Comparison of ENCODE assay signal across 15 mouse cellular contexts in the genomic region with DNA sequence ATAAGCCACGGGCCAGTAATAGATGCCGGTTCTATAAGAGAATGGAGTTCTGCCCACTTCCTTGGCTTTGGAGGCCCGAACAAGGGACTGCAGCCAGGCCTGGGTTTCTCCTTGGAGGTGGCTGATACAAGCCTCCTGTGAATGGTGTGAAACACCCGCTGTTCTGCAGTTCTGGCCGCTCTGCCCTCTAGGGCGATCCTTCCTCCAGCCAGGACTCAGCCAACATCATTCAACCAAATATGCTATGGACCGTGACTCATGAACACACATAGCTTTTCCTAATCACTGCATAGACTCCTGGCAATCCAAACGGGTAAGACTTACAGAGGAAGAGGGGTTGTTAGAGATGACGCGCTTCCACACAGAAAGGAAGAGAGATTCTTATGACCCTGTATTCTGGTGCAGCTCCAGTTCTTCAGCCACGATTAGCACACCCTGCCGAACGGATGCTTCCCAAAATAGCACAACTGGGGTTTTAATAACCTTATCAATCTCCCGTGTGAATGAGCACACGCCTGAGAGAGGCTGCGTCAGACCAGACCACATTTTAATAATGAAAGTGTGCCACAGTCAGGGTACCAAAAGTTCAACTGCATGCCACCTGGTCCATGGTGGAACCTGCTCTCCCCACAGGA. TPM values are rescaled to one million over a fixed set of nuclear protein-coding genes. Genes with fewer than 3 reads are reported as not detected.
A peak's percentile ranks its signal among the peaks of the same experiment; 100 is the strongest.
DNase-seq lines count a peak whose midpoint lies in the region; ATAC-seq and TF ChIP-seq lines count a peak whose summit lies in the region.
"Had no signal": no experiment of that assay in that cellular context is flagged by ENCODE, and none has a peak within 500 bp of the region (broad histone marks: within the 10 kb centered on the region; RNA-seq: fewer than 3 reads in every experiment).

No protein-coding gene starts in this region.

- H3ac ChIP-seq in myocyte (ENCODE audit: control insufficient read depth, insufficient read length) = no peak overlapping the region

- WGBS in heart, embryonic 10.5 days = 66% methylated on average over 16 of the region's 16 CpGs
- 79% methylated on average over 16 of the region's 16 CpGs for WGBS in liver, adult 2 months
- WGBS in heart, embryonic 14.5 days = 46% methylated on average over 16 of the region's 16 CpGs

- no peak for TF ChIP-seq POLR2A in liver, adult 2 months (IDR thresholded peaks at IDR 0.05; ENCODE audit: extremely low read depth, insufficient read depth, low read length)
- TF ChIP-seq POLR2A in myocyte (IDR thresholded peaks at IDR 0.05; ENCODE audit: insufficient read length, low read depth) = no peak

- H3K36me3 ChIP-seq in heart, embryonic 10.5 days = peaks cover 20% of the 10 kb centered on the region
- no peaks in the 10 kb centered on the region for H3K36me3 ChIP-seq in liver, adult 2 months (ENCODE audit: control insufficient read depth, insufficient read depth, low read length)
- peaks cover 20% of the 10 kb centered on the region for H3K36me3 ChIP-seq in heart, embryonic 14.5 days (ENCODE audit: control insufficient read depth, insufficient read depth, low read length)
- H3K36me3 ChIP-seq in myocyte (ENCODE audit: control insufficient read depth, insufficient read depth) = peaks cover 3% of the 10 kb centered on the region

- no peak overlapping the region for H3K9ac ChIP-seq in liver, adult 2 months (ENCODE audit: low read depth, low read length)
- peak overlapping the region; percentile 45; the same call in 1 of the 2 replicates for H3K9ac ChIP-seq in heart, embryonic 14.5 days (ENCODE audit: low read length)
- H3K9ac ChIP-seq: limb, embryonic 15.5 days; lung, embryonic 15.5 days; neural tube, embryonic 13.5 days had no signal

- no peak for ATAC-seq in heart, embryonic 14.5 days (ENCODE audit: insufficient number of reproducible peaks, insufficient read depth, low FRiP score, low read depth)
- ATAC-seq: intestine, embryonic 16.5 days; midbrain, embryonic 16.5 days had no signal

- peak overlapping the region; percentile 43 for H3K4me2 ChIP-seq in heart, embryonic 14.5 days (ENCODE audit: low read length)
- H3K4me2 ChIP-seq in myocyte (ENCODE audit: low read depth) = peak overlapping the region; percentile 1
- H3K4me2 ChIP-seq: limb, embryonic 15.5 days; lung, embryonic 15.5 days; neural tube, embryonic 13.5 days had no signal

- H3K27ac ChIP-seq in heart, embryonic 10.5 days = no peak overlapping the region
- 0 out of 2 replicates have a peak overlapping the region, but pooled peaks have one; percentile 13 for H3K27ac ChIP-seq in liver, adult 2 months (replicated peaks; ENCODE audit: insufficient read depth, low read depth, low read length)
- H3K27ac ChIP-seq in heart, embryonic 14.5 days (replicated peaks in 1 of 2; ENCODE audit: control insufficient read depth in 1 of 2, insufficient read depth in 1 of 2, low read depth in 2 of 2, low read length in 2 of 2) = peak overlapping the region; percentile 43 to 68
- H3K27ac ChIP-seq: hindbrain, embryonic 10.5 days; limb, embryonic 15.5 days; lung, embryonic 15.5 days; neural tube, embryonic 13.5 days had no signal

- H3K4me1 ChIP-seq in heart, embryonic 10.5 days = peaks cover 27% of the 10 kb centered on the region
- H3K4me1 ChIP-seq in liver, adult 2 months (ENCODE audit: control insufficient read depth, insufficient read depth, low read length) = no peaks in the 10 kb centered on the region
- H3K4me1 ChIP-seq in heart, embryonic 14.5 days (ENCODE audit: control insufficient read depth in 2 of 2, insufficient read depth in 2 of 2, low read length in 2 of 2) = peaks cover 35 to 60% of the 10 kb centered on the region in 2 experiments

- TF ChIP-seq CTCF in liver, adult 2 months (IDR thresholded peaks at IDR 0.05; ENCODE audit: low read depth, low read length) = no peak

- DNase-seq in heart, adult 11 months = peak; percentile 92
- DNase-seq in heart, embryonic 10.5 days (ENCODE audit: low spot score) = no peak
- no peak for DNase-seq in liver, adult 2 months (ENCODE audit: extremely low read depth, low read depth, low spot score)
- no peak for DNase-seq in liver
- no peak for DNase-seq in gastrocnemius, adult 18-20 months (ENCODE audit: low spot score)
- DNase-seq: adrenal gland, postnatal 25 days; gastrocnemius, postnatal 14 days had no signal

- H3K79me2 ChIP-seq in liver, adult 2 months (ENCODE audit: control insufficient read depth, insufficient read depth, low read length) = no peaks in the 10 kb centered on the region
- peaks cover 21% of the 10 kb centered on the region for H3K79me2 ChIP-seq in myocyte (ENCODE audit: control insufficient read depth, insufficient read depth)

- H3K9me3 ChIP-seq in heart, embryonic 10.5 days = no peaks in the 10 kb centered on the region
- no peaks in the 10 kb centered on the region for H3K9me3 ChIP-seq in heart, embryonic 14.5 days (ENCODE audit: control insufficient read depth, low read length)
- H3K9me3 ChIP-seq: hindbrain, embryonic 10.5 days; limb, embryonic 15.5 days; lung, embryonic 15.5 days; neural tube, embryonic 13.5 days had no signal

- H3K27me3 ChIP-seq in heart, embryonic 10.5 days (ENCODE audit: insufficient read depth, poor library complexity, severe bottlenecking) = no peaks in the 10 kb centered on the region
- H3K27me3 ChIP-seq in liver, adult 2 months (ENCODE audit: control insufficient read depth, insufficient read depth, low read length) = no peaks in the 10 kb centered on the region
- no peaks in the 10 kb centered on the region for H3K27me3 ChIP-seq in heart, embryonic 14.5 days (ENCODE audit: control insufficient read depth, insufficient read depth, low read length)
- no peaks in the 10 kb centered on the region for H3K27me3 ChIP-seq in myocyte (ENCODE audit: control insufficient read depth, insufficient read depth, insufficient read length)
- H3K27me3 ChIP-seq: limb, embryonic 15.5 days; lung, embryonic 15.5 days; neural tube, embryonic 13.5 days had no signal

- H3K4me3 ChIP-seq in heart, embryonic 10.5 days = no peak overlapping the region
- no peak overlapping the region for H3K4me3 ChIP-seq in liver, adult 2 months (ENCODE audit: insufficient read depth, low read depth, low read length)
- no peak overlapping the region; a peak in 1 of 4 replicates for H3K4me3 ChIP-seq in heart, embryonic 14.5 days (ENCODE audit: control insufficient read depth in 1 of 2, insufficient read depth in 1 of 2, low read depth in 1 of 2, low read length in 2 of 2)
- H3K4me3 ChIP-seq in myocyte = no peak overlapping the region
- H3K4me3 ChIP-seq: hindbrain, embryonic 10.5 days; limb, embryonic 15.5 days; lung, embryonic 15.5 days; neural tube, embryonic 13.5 days had no signal

TF ChIP-seq in myocyte, 11 proteins besides CTCF, POLR2A, EP300 and RAD21:
- TF ChIP-seq SRF (IDR thresholded peaks at IDR 0.05; ENCODE audit: control insufficient read depth, insufficient read length, low read depth) (no peak), USF1 (IDR thresholded peaks at IDR 0.05; ENCODE audit: low read depth) (no peak), TCF3 (IDR thresholded peaks at IDR 0.05; ENCODE audit: insufficient read length, low read depth) (no peak), MAX (IDR thresholded peaks at IDR 0.05; ENCODE audit: low read depth) (no peak), POLR2AphosphoS2 (IDR thresholded peaks at IDR 0.05; ENCODE audit: insufficient read length, low read depth) (no peak), TCF12 (IDR thresholded peaks at IDR 0.05; ENCODE audit: insufficient read depth, poor library complexity, severe bottlenecking) (no peak), CEBPB (IDR thresholded peaks at IDR 0.05; ENCODE audit: insufficient read depth, poor library complexity, severe bottlenecking) (no peak), MYOG (IDR thresholded peaks at IDR 0.05; ENCODE audit: control insufficient read depth in 1 of 3, insufficient read depth in 1 of 3, insufficient read length in 2 of 3, low read depth in 2 of 3) (no peak), MYOD1 (IDR thresholded peaks at IDR 0.05; ENCODE audit: control insufficient read depth in 1 of 3, insufficient read length in 2 of 3, low read depth in 2 of 3) (no peak), E2F4 (IDR thresholded peaks at IDR 0.05; ENCODE audit: insufficient read depth) (no peak), REST (IDR thresholded peaks at IDR 0.05; ENCODE audit: insufficient read depth, insufficient read length) (no peak)

RNA-seq across cellular contexts. Expression of gene Dnal4, which starts 10.2 kb away (rescaled TPM):
- polyA plus RNA-seq in heart, embryonic 10.5 days (2016; fragmentation: Nextera tagmentation; extraction: Ambion mirVana) = 37.3 and 48.0 TPM in 2 replicates
- 4.5 and 6.2 TPM in 2 replicates for total RNA-seq in liver, adult 2 months (2014; rRNA removed)
- polyA plus RNA-seq in liver, adult 2 months (2012; rRNA removed) = 14.2 and 14.9 TPM in 2 replicates
- polyA plus RNA-seq in heart, embryonic 14.5 days (2014; fragmentation: Nextera tagmentation; extraction: Ambion mirVana) = 36.0 and 40.9 TPM in 2 replicates
- 66.8 TPM for polyA plus RNA-seq in myocyte (2012; fragmentation: generic; extraction: Trizol)
- total RNA-seq in gastrocnemius, adult 18-20 months (2021) = 1 to 10 TPM; 5.7 to 6.5 TPM

RNA-seq across cellular contexts. Expression of gene Sun2, which starts 25.1 kb away (rescaled TPM):
- 2.4 and 2.9 TPM in 2 replicates for polyA plus RNA-seq in heart, embryonic 10.5 days (2016; fragmentation: Nextera tagmentation; extraction: Ambion mirVana)
- 33.9 and 45.8 TPM in 2 replicates for total RNA-seq in liver, adult 2 months (2014; rRNA removed)
- 29.7 and 33.4 TPM in 2 replicates for polyA plus RNA-seq in liver, adult 2 months (2012; rRNA removed)
- 6.7 and 7.7 TPM in 2 replicates for polyA plus RNA-seq in heart, embryonic 14.5 days (2014; fragmentation: Nextera tagmentation; extraction: Ambion mirVana)
- polyA plus RNA-seq in myocyte (2012; fragmentation: generic; extraction: Trizol) = 78.0 TPM
- 10 to 100 TPM; 79.0 to 81.8 TPM for total RNA-seq in gastrocnemius, adult 18-20 months (2021)

RNA-seq across cellular contexts. Expression of gene Nptxr, which starts 37.1 kb away (rescaled TPM):
- polyA plus RNA-seq in heart, embryonic 10.5 days (2016; fragmentation: Nextera tagmentation; extraction: Ambion mirVana) = 1.1 and 1.2 TPM in 2 replicates
- total RNA-seq in liver, adult 2 months (2014; rRNA removed) = 0.09 and 0.20 TPM in 2 replicates
- 0.11 and 0.19 TPM in 2 replicates for polyA plus RNA-seq in liver, adult 2 months (2012; rRNA removed)
- 0.70 and 1.3 TPM in 2 replicates for polyA plus RNA-seq in heart, embryonic 14.5 days (2014; fragmentation: Nextera tagmentation; extraction: Ambion mirVana)
- 14.3 TPM for polyA plus RNA-seq in myocyte (2012; fragmentation: generic; extraction: Trizol)
- under 1 TPM; 0.50 to 0.76 TPM for total RNA-seq in gastrocnemius, adult 18-20 months (2021)
